Mouse (Mus musculus) MEL (cell line): ENCODE measurements around the gene Olfr291. TPM values are rescaled to one million over a fixed set of nuclear protein-coding genes. Genes with fewer than 3 reads are reported as not detected.

Experiments
- DNase-seq: peaks from one replicate; pipeline ENCODE4 v3.0.0; 2011; ENCODE audit warnings: low read depth, low spot score
- H3K27ac ChIP-seq: 2 replicates; pipeline ENCODE4 v1.5.1; 2012; ENCODE audit warnings: low read depth, mild to moderate bottlenecking, control low read depth, low read length, moderate library complexity; ENCODE audit not compliant: control insufficient read depth
- H3K27me3 ChIP-seq, 2 experiments: fragments of 150-350 bp in 1 of 2; sonication (generic) in 1 of 2; 2 replicates each; pipeline ENCODE4 v1.6.1; 2012; ENCODE audit warnings: low read length in 2 of 2, mild to moderate bottlenecking in 2 of 2, improper control_type of control experiment in 1 of 2, moderate library complexity in 1 of 2; ENCODE audit not compliant: insufficient read depth in 2 of 2, control insufficient read depth in 1 of 2
- H3K36me3 ChIP-seq, 2 experiments: 2 replicates each; pipeline ENCODE4 v1.6.1; 2012 to 2014; ENCODE audit warnings: low read length in 2 of 2, improper control_type of control experiment in 1 of 2, inconsistent platforms in 1 of 2, mild to moderate bottlenecking in 1 of 2; ENCODE audit not compliant: insufficient read depth in 2 of 2, control insufficient read depth in 1 of 2
- H3K4me1 ChIP-seq, 2 experiments: fragments of 150-350 bp in 1 of 2; sonication (generic) in 1 of 2; 2 replicates each; pipeline ENCODE4 v1.6.1; 2012; ENCODE audit warnings: low read length in 2 of 2, improper control_type of control experiment in 1 of 2, mild to moderate bottlenecking in 1 of 2; ENCODE audit not compliant: insufficient read depth in 2 of 2, control insufficient read depth in 1 of 2
- H3K4me3 ChIP-seq, 2 experiments: fragments of 150-350 bp in 1 of 2; sonication (generic) in 1 of 2; 2 replicates each; pipeline ENCODE4 v1.5.1; 2012; ENCODE audit warnings: low read depth in 2 of 2, low read length in 2 of 2, mild to moderate bottlenecking in 2 of 2, moderate library complexity in 2 of 2, control low read depth in 1 of 2, improper control_type of control experiment in 1 of 2; ENCODE audit not compliant: control insufficient read depth in 1 of 2, insufficient read depth in 1 of 2
- H3K79me2 ChIP-seq: 2 replicates; pipeline ENCODE4 v1.6.1; 2012; ENCODE audit warnings: mild to moderate bottlenecking, low read length, moderate library complexity; ENCODE audit not compliant: control insufficient read depth, poor library complexity, insufficient read depth
- H3K9ac ChIP-seq: 2 replicates; pipeline ENCODE4 v1.6.1; 2012; ENCODE audit warnings: low read depth, mild to moderate bottlenecking, control low read depth, low read length, moderate library complexity; ENCODE audit not compliant: control insufficient read depth, poor library complexity, severe bottlenecking
- H3K9me3 ChIP-seq: fragments of 150-350 bp; sonication (generic); replicated peaks from 2 replicates; pipeline ENCODE4 v1.6.1; 2012; ENCODE audit warnings: mild to moderate bottlenecking, low read length, improper control_type of control experiment, moderate library complexity; ENCODE audit not compliant: insufficient read depth
- CHD2 ChIP-seq: IDR thresholded peaks from 2 replicates; pipeline ENCODE4 v1.6.1; 2011; ENCODE audit warnings: low read length, improper control_type of control experiment
- CTCF ChIP-seq, 3 experiments: IDR thresholded peaks in 2 of 3; conservative IDR thresholded peaks in 1 of 3; 2 replicates each; pipeline ENCODE4 v1.5.1; 2011 to 2012; ENCODE audit warnings: low read length in 3 of 3, low read depth in 2 of 3, mild to moderate bottlenecking in 2 of 3, improper control_type of control experiment in 1 of 3, inconsistent platforms in 1 of 3, mixed read lengths in 1 of 3, moderate library complexity in 1 of 3; ENCODE audit not compliant: control insufficient read depth in 1 of 3, insufficient read depth in 1 of 3, poor library complexity in 1 of 3, severe bottlenecking in 1 of 3
- E2F4 ChIP-seq: IDR thresholded peaks from 2 replicates; pipeline ENCODE4 v1.6.1; 2011; ENCODE audit warnings: low read depth, low read length, improper control_type of control experiment, borderline replicate concordance
- EP300 ChIP-seq, 2 experiments: IDR thresholded peaks; 2 replicates each; pipeline ENCODE4 v1.6.1; 2011; ENCODE audit warnings: improper control_type of control experiment in 2 of 2, low read length in 2 of 2, low read depth in 1 of 2, mild to moderate bottlenecking in 1 of 2
- ETS1 ChIP-seq: IDR thresholded peaks from 2 replicates; pipeline ENCODE4 v1.6.1; 2012; ENCODE audit warnings: low read depth, mild to moderate bottlenecking, inconsistent platforms, low read length, improper control_type of control experiment, moderate library complexity
- GABPA ChIP-seq: IDR thresholded peaks from 2 replicates; pipeline ENCODE4 v1.6.1; 2012; ENCODE audit warnings: low read depth, mild to moderate bottlenecking, inconsistent platforms, low read length, improper control_type of control experiment, moderate library complexity
- JUND ChIP-seq: IDR thresholded peaks from 2 replicates; pipeline ENCODE4 v1.6.1; 2011; ENCODE audit warnings: low read depth, mild to moderate bottlenecking, improper control_type of control experiment, low read length
- MAFK ChIP-seq: IDR thresholded peaks from 2 replicates; pipeline ENCODE4 v1.6.1; 2011; ENCODE audit warnings: low read depth, mild to moderate bottlenecking, low read length, improper control_type of control experiment, borderline replicate concordance
- MXI1 ChIP-seq: IDR thresholded peaks from 2 replicates; pipeline ENCODE4 v1.6.1; 2011; ENCODE audit warnings: mild to moderate bottlenecking, low read depth, low read length, improper control_type of control experiment
- MYB ChIP-seq: IDR thresholded peaks from 2 replicates; pipeline ENCODE4 v1.6.1; 2011; ENCODE audit warnings: mild to moderate bottlenecking, low read depth, low read length, improper control_type of control experiment
- MYC ChIP-seq: IDR thresholded peaks from 2 replicates; pipeline ENCODE4 v1.6.1; 2011; ENCODE audit warnings: low read depth, mild to moderate bottlenecking, low read length, improper control_type of control experiment, moderate library complexity
- NELFE ChIP-seq: IDR thresholded peaks from 2 replicates; pipeline ENCODE4 v1.6.1; 2011; ENCODE audit warnings: low read depth, low read length, improper control_type of control experiment
- POLR2A ChIP-seq, 2 experiments: IDR thresholded peaks; 2 replicates each; pipeline ENCODE4 v1.6.1; 2011 to 2012; ENCODE audit warnings: low read length in 2 of 2, mild to moderate bottlenecking in 2 of 2, control low read depth in 1 of 2, improper control_type of control experiment in 1 of 2, low read depth in 1 of 2, moderate library complexity in 1 of 2; ENCODE audit not compliant: control insufficient read depth in 1 of 2, insufficient read depth in 1 of 2, poor library complexity in 1 of 2
- RAD21 ChIP-seq: IDR thresholded peaks from 2 replicates; pipeline ENCODE4 v1.6.1; 2011; ENCODE audit warnings: mild to moderate bottlenecking, low read depth, low read length, improper control_type of control experiment
- SIN3A ChIP-seq: IDR thresholded peaks from 2 replicates; pipeline ENCODE4 v1.6.1; 2012; ENCODE audit warnings: low read length, improper control_type of control experiment, inconsistent platforms
- SMC3 ChIP-seq: IDR thresholded peaks from 2 replicates; pipeline ENCODE4 v1.6.1; 2011; ENCODE audit warnings: low read depth, low read length, improper control_type of control experiment
- TBP ChIP-seq: IDR thresholded peaks from 2 replicates; pipeline ENCODE4 v1.8.0; 2011; ENCODE audit warnings: low read depth, low read length, improper control_type of control experiment
- USF2 ChIP-seq, 2 experiments: IDR thresholded peaks; 2 replicates each; pipeline ENCODE4 v1.6.1; 2011 to 2012; ENCODE audit warnings: improper control_type of control experiment in 2 of 2, low read length in 2 of 2, borderline replicate concordance in 1 of 2, inconsistent platforms in 1 of 2, low read depth in 1 of 2, mild to moderate bottlenecking in 1 of 2; ENCODE audit not compliant: insufficient read depth in 1 of 2
- polyA plus RNA-seq, 2 experiments: library from polyadenylated mRNA; stranded (reverse) in 1 of 2; unstranded in 1 of 2; fragments of >175 nt in 1 of 2; fragments of >200 nt in 1 of 2; gene quantifications; 2 replicates each; pipeline versions ENCODE4 v1.2.1 to v1.2.4; 2012; ENCODE audit warnings: low replicate concordance in 2 of 2, low read depth in 1 of 2; ENCODE audit not compliant: insufficient read length in 2 of 2, insufficient read depth in 1 of 2, missing spikeins in 1 of 2
- total RNA-seq: library from RNA; depleted of rRNA; stranded (reverse); fragments of 300-350 nt; gene quantifications from 2 replicates; pipeline ENCODE4 v1.2.3, GENCODE M21; 2012; rRNA removed

The Olfr291 gene
- total and polyA plus RNA-seq, 3 experiments, result not detected

GRCm38 (mm10) chr7:84806159-84806558, 47.2 kb upstream of the Olfr291 start:
- no peaks in the 10 kb centered on the region for H3K79me2 ChIP-seq
- H3K27me3 ChIP-seq, result no peaks in the 10 kb centered on the region
- no peaks in the 10 kb centered on the region for H3K9me3 ChIP-seq
- no peak overlapping the region for H3K27ac ChIP-seq
- H3K36me3 ChIP-seq, result no peaks in the 10 kb centered on the region
- no peak for TF ChIP-seq MYB
- TF ChIP-seq POLR2A (IDR thresholded peaks at IDR 0.05; ENCODE audit: control insufficient read depth in 1 of 2, insufficient read depth in 1 of 2, low read depth in 1 of 2, low read length in 2 of 2, poor library complexity in 1 of 2), result no peak
- TF ChIP-seq NELFE, result no peak
- TF ChIP-seq CHD2, result no peak
- no peak for TF ChIP-seq EP300 (IDR thresholded peaks at IDR 0.05; ENCODE audit: low read depth in 1 of 2, low read length in 2 of 2)
- TF ChIP-seq TBP, result no peak
- no peak for TF ChIP-seq ETS1
- no peak for TF ChIP-seq MAFK
- no peak for TF ChIP-seq USF2 (IDR thresholded peaks at IDR 0.05; ENCODE audit: borderline replicate concordance in 1 of 2, insufficient read depth in 1 of 2, low read depth in 1 of 2, low read length in 2 of 2)
- no peak for TF ChIP-seq GABPA
- TF ChIP-seq RAD21, result no peak
- TF ChIP-seq MYC, result no peak
- TF ChIP-seq JUND, result no peak
- TF ChIP-seq SIN3A, result no peak
- no peak for TF ChIP-seq MXI1
- no peak for TF ChIP-seq E2F4
- TF ChIP-seq, all 39 proteins: peak for 0
- DNase-seq, result no peak
- H3K4me1 ChIP-seq, result no peaks in the 10 kb centered on the region
- no peak overlapping the region for H3K9ac ChIP-seq
- H3K4me3 ChIP-seq, result no peak overlapping the region

GRCm38 (mm10) chr7:84884530-84884929, 31.2 kb downstream of the Olfr291 start:
- no peak overlapping the region for H3K27ac ChIP-seq
- no peaks in the 10 kb centered on the region for H3K4me1 ChIP-seq
- no peaks in the 10 kb centered on the region for H3K9me3 ChIP-seq
- no peaks in the 10 kb centered on the region for H3K27me3 ChIP-seq
- no peaks in the 10 kb centered on the region for H3K36me3 ChIP-seq
- no peaks in the 10 kb centered on the region for H3K79me2 ChIP-seq
- H3K4me3 ChIP-seq, result no peak overlapping the region
- peak; percentile 21 for DNase-seq
- TF ChIP-seq CTCF (IDR thresholded peaks at IDR 0.05 in 2 of 3, conservative IDR thresholded peaks at IDR 0.05 in 1 of 3; ENCODE audit: control insufficient read depth in 1 of 3, insufficient read depth in 1 of 3, low read depth in 2 of 3, low read length in 3 of 3, poor library complexity in 1 of 3, severe bottlenecking in 1 of 3) (peak in 1 of 3 experiments; percentile 40; a peak in 2 of 6 replicates), USF2 (IDR thresholded peaks at IDR 0.05; ENCODE audit: borderline replicate concordance in 1 of 2, insufficient read depth in 1 of 2, low read depth in 1 of 2, low read length in 2 of 2) (no peak), SMC3 (peak; percentile 25; the same call in 1 of the 2 replicates), RAD21 (peak; percentile 35)
- H3K9ac ChIP-seq, result no peak overlapping the region

Other genes with a start within 250 kb of the Olfr291 start
- gene Fah, start 246.8 kb upstream of the Olfr291 start, total RNA-seq, result not detected in 2 replicates
- not detected for gene Fah, start 246.8 kb upstream of the Olfr291 start, polyA plus RNA-seq
- gene Zfand6, start 163.6 kb upstream of the Olfr291 start, total RNA-seq, result 20.3 and 26.8 TPM in 2 replicates
- gene Zfand6, start 163.6 kb upstream of the Olfr291 start, polyA plus RNA-seq, result 100 to 1,000 TPM in 1 of 2 experiments, 10 to 100 TPM in 1; 39.9 to 315 TPM
- not detected in 2 replicates for gene Vmn2r65, start 110.6 kb downstream of the Olfr291 start, total RNA-seq
- not detected for gene Vmn2r65, start 110.6 kb downstream of the Olfr291 start, polyA plus RNA-seq
- not detected in 2 replicates for gene Vmn2r66, start 158.7 kb downstream of the Olfr291 start, total RNA-seq
- gene Vmn2r66, start 158.7 kb downstream of the Olfr291 start, polyA plus RNA-seq, result not detected